Mouse (Mus musculus): ENCODE data around the gene Gulp1.

DNA sequence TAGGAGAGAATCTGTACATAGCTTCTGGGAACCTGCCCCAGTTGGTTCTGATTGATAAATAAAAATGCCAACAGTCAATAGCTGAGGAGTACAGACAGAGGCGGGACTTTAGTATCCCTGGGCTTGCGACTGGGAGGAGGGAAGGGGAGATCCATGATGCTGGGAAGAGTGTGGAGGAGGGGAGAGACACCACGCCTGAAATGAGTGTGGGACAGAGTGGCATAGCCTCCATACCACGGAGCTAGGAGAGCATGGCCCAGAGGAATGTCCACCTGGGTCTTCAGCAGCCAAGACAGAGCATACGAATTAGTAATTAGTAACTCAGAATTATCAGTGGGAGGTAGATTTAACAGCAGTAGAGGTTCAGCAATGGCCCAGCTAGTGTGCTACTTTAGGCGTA, 132.4 kb downstream of the Gulp1 start:
- TF ChIP-seq POLR2A (IDR thresholded peaks at IDR 0.05; ENCODE audit: borderline replicate concordance, insufficient read depth, low read length) (no peak), CTCF (IDR thresholded peaks at IDR 0.05; ENCODE audit: borderline replicate concordance, insufficient read depth, low read depth, low read length) (no peak)
